Mouse (Mus musculus): ENCODE measurements at regions not wholly inside any gene's neighbourhood (a gene's known extent, or its start where the extent isn't known, plus 50 kb on each side); places are given as distances from the start of the nearest gene placed in this dataset.

DNA sequence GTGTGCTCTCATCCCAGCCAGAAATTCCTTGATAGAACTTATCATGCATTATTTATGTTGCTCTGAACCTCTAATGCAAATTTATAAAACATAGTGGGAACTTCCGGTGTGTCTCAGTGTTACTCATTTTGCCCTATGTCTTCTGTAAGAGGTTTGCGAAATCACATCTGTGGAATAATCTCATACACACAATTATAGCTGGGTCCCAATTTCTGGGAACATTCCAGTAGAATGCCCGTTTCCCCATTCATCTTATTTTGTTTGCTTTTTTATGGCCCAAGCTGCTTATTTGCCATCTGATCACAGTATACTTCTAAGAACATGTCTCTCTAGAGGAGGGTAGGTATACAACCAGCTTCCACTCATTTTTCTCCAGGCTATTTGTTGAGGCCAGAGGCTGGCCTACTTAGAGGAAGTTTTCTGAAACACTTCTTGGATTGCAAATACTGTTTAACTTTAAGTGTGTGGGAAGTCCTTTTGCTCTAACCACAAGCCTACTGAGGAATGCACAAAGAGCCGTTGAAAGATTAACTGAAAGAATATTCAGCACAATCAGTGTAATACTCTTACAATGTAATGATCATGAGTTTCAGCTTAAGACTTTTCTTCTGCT, 474.1 kb upstream of the Slit2 start:
- DNase-seq (ENCODE audit: low read depth, low spot score), result peak; percentile 82

DNA sequence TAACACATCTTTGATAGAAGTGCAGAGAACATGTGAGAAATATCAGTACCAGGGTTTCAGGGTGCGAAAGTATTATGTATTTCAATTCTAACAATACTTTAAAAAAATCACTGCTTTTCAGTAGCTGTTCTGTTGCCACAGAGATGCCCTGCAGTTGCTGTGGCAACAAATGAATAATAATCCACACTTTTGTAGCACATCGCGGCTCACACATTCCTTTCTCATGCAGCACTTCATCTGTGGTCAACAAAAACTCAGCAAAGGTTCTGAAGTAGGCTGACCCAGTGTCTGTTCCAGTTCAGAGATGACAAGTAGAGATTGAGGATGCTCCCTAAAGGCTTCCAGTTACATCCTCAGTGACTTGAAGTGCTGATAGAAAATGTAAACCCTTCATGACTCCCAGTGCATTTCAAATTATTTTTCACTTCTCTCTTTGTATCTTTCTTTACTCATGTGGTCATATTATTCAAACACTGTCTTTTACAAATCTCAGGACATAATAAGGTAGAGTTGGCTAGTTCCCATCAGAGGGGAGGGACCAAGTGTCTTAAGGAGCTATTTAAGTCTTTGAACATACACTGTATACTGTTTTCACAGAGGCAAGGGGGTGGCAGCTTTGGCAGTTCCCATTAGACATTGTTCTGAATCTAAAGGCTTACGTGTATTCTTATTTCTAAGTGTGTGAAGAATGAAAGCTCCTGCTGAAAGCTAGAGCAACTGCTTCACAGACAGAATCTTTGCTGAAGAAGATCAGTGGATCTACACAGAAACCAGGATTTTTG, 460.6 kb upstream of the Slit2 start:
- DNase-seq (ENCODE audit: low read depth, low spot score), result peak; percentile 83

DNA sequence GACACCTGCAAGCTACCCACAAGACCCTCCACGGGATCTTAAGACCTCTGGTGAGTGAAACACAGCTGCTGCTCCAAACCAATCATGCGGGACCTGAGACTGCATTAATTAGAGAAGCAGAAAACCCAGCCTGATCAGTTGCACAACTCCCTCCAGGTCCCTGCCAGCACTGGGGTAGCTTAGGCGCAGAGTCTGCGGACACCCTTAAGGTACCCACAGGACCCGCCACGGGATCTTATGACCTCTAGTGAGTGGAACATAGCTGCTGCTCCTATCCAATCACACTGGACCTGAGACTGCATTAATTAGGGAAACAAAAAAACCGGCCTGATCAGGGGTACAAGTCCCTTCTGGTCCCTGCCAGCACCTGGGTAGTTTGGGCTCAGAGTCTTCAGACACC, 454.3 kb upstream of the Slit2 start:
- no peak for DNase-seq (ENCODE audit: low read depth, low spot score)

DNA sequence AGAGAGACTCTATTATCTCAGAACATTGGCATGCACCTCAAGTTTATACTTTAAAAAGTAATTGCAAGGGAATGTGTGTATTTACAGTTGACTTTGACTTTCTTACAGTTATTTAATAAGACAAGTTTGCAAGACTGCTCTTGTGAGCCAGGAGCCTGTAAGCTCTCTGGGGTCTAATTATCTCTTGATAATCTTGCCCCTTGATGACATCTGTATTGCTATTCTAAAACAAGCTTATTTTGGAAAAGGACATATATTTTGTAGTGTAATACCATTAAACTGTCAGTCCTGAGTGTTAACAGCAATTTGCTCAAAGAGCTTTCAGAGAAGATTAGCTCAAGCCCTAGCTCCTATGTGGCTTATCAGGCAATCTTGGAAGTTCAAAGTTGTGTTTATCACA, 445.4 kb upstream of the Slit2 start:
- peak; percentile 55 for DNase-seq (ENCODE audit: low read depth, low spot score)

DNA sequence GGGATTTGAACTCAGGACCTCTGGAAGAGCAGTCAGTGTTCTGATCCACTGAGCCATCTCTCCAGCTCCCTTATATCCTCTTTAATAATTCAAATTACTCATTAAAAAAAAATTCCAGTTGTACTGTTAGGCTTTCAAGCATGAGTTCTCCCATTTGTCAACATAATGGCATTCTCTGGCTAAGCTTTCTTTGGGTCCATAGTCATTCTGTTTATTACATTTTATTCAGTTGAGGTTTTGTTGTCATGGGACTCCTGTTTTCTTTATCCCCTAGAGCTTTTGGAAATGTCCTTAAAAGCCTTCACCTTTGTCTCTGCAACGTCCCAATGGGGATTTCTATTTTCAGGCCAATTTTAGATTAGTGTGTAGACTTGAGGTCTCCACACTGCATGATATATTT, 440.7 kb upstream of the Slit2 start:
- DNase-seq (ENCODE audit: low read depth, low spot score), result no peak

DNA sequence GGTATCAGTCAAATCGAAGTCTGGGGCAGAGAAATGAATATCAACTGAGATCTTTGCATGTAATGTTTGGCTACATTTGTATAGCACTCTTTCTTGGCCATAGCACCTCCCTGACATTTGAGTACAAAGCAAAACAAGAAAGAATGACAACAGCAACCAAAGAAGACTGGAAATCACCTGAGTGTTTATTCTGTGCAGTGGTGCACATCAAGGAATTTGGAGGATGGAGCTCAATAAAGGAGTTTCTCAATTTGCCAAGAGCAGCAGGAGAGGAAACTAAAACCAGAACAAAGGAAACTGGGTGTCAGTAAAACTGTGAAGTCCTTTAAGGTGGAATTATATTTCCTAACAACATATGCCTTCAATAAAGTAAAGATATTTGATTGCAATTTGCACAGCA, 426.2 kb upstream of the Slit2 start:
- DNase-seq (ENCODE audit: low read depth, low spot score), result no peak

DNA sequence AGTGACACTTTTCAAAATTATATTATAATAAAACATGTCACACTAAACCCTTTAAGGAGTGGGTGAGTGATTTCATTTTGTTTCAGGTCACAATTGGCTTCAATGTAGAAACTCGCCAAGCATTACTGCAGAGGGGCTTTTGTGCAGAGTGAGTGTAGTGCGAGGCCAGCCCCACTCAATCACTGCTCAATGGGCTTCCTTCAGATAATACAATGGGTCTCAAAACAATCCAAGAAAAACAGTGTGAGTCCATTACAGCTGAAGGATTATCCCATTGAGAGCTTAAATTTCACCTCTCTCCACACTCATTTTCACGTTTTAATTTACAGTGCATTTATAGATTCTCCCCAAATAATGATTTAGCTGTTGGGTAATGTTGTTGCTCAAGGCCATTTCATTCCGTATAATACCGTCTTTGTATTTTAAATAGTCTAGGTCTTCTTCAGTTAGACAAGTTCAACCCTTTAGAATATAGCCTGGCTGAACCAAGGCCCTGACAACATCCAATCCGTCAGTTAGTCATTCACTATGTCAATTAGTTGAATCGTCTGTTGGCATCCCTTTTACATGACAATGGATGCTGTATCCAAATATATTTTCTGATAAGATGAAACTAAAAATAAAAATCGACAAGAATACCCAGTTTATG, 425.7 kb upstream of the Slit2 start:
- no peak for DNase-seq (ENCODE audit: low read depth, low spot score)

All from 3T3-L1 (cell line).